ENCODE assay signal across 13 mouse cellular contexts in genomic region chr4:35354046-35354445, GRCm38 (mm10).
DNase-seq lines count a peak whose midpoint lies in the region; ATAC-seq lines count a peak whose summit lies in the region.
"Had no signal": no experiment of that assay in that cellular context is flagged by ENCODE, and none has a peak within 500 bp of the region (broad histone marks: within the 10 kb centered on the region; RNA-seq: fewer than 3 reads in every experiment).

No protein-coding gene starts in this region.

- no peaks in the 10 kb centered on the region for H3K36me3 ChIP-seq in kidney, embryonic 15.5 days
- H3K36me3 ChIP-seq in embryonic facial prominence, embryonic 13.5 days: no peaks in the 10 kb centered on the region
- H3K36me3 ChIP-seq in limb, embryonic 13.5 days: no peaks in the 10 kb centered on the region

- ATAC-seq in kidney, embryonic 15.5 days (replicated peaks; ENCODE audit: low FRiP score): peak; percentile 79
- ATAC-seq in embryonic facial prominence, embryonic 13.5 days (ENCODE audit: insufficient number of reproducible peaks, insufficient read depth, low FRiP score, low TSS enrichment, low read depth): 0 out of 2 replicates have a peak, but pooled peaks have one; percentile 64
- ATAC-seq in limb, embryonic 13.5 days (ENCODE audit: low FRiP score, low read depth): peak; percentile 88

- H3K27ac ChIP-seq in kidney, embryonic 15.5 days: no peak overlapping the region
- no peak overlapping the region for H3K27ac ChIP-seq in embryonic facial prominence, embryonic 13.5 days
- no peak overlapping the region for H3K27ac ChIP-seq in limb, embryonic 13.5 days

- WGBS in kidney, embryonic 15.5 days: 42% methylated on average over 14 of the region's 14 CpGs
- 21% methylated on average over 14 of the region's 14 CpGs for WGBS in embryonic facial prominence, embryonic 13.5 days
- 29% methylated on average over 14 of the region's 14 CpGs for WGBS in limb, embryonic 13.5 days

- H3K4me2 ChIP-seq in kidney, embryonic 15.5 days: no peak overlapping the region
- H3K4me2 ChIP-seq in embryonic facial prominence, embryonic 13.5 days: peak overlapping the region; percentile 41
- peak overlapping the region; percentile 9; the same call in 1 of the 2 replicates for H3K4me2 ChIP-seq in limb, embryonic 13.5 days (replicated peaks)

- H3K27me3 ChIP-seq in kidney, embryonic 15.5 days: no peaks in the 10 kb centered on the region
- H3K27me3 ChIP-seq in embryonic facial prominence, embryonic 13.5 days: peaks cover 49% of the 10 kb centered on the region
- H3K27me3 ChIP-seq in limb, embryonic 13.5 days: no peaks in the 10 kb centered on the region

- H3K9me3 ChIP-seq in kidney, embryonic 15.5 days (replicated peaks): no peaks in the 10 kb centered on the region
- H3K9me3 ChIP-seq in embryonic facial prominence, embryonic 13.5 days: no peaks in the 10 kb centered on the region
- H3K9me3 ChIP-seq in limb, embryonic 13.5 days: no peaks in the 10 kb centered on the region

- no peak overlapping the region for H3K4me3 ChIP-seq in kidney, embryonic 15.5 days (replicated peaks)
- H3K4me3 ChIP-seq in embryonic facial prominence, embryonic 13.5 days: no peak overlapping the region
- no peak overlapping the region for H3K4me3 ChIP-seq in limb, embryonic 13.5 days

- H3K4me1 ChIP-seq in kidney, embryonic 15.5 days: no peaks in the 10 kb centered on the region
- H3K4me1 ChIP-seq in embryonic facial prominence, embryonic 13.5 days: peaks cover 12% of the 10 kb centered on the region
- H3K4me1 ChIP-seq in limb, embryonic 13.5 days: peaks cover 14% of the 10 kb centered on the region

- intact Hi-C loops in left cerebral cortex, postnatal 4 days (cut with DNase I): no loop called here

- no peak for DNase-seq in kidney, adult 18-20 months
- peak; percentile 23 for DNase-seq in NIH3T3 (ENCODE audit: low read depth)
- DNase-seq in spleen, postnatal 10 days (ENCODE audit: low spot score in 2 of 2): no peak
- no peak for DNase-seq in spleen, adult 12 weeks (ENCODE audit: low spot score)
- no peak for DNase-seq in left cerebral cortex, postnatal 4 days
- DNase-seq: cerebellum, adult 8-10 months; gastrocnemius, postnatal 36 days; lung, postnatal 36 days; right cerebral cortex, adult 18-20 months; thymus, postnatal 25 days had no signal

- no peak overlapping the region for H3K9ac ChIP-seq in kidney, embryonic 15.5 days
- H3K9ac ChIP-seq in embryonic facial prominence, embryonic 13.5 days: no peak overlapping the region
- H3K9ac ChIP-seq in limb, embryonic 13.5 days: no peak overlapping the region
